Mouse (Mus musculus): ENCODE measurements at regions not wholly inside any gene's neighbourhood (a gene's known extent, or its start where the extent isn't known, plus 50 kb on each side); places are given as distances from the start of the nearest gene placed in this dataset.

DNA sequence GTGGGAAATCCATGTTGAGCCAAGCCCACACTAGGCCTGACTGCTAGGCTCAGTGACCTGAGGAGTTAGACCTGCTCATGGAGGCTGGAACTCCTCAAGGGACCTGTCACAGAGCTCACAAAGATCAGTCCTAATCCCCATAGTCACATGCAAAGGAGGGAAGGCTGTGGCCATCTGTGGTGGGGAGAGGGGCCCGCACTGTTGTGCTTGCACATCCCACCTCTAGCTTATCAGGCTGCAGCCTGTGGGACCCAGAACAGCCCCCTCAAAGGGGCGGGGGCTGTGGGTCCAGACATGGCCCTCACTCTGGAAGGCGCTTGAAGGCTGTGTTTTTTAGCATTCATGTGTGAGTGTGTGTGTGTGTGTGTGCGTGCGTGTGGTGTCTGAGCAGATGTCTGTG, 97.2 kb downstream of the Kif26a start:
- TF ChIP-seq CTCF (IDR thresholded peaks at IDR 0.05; ENCODE audit: extremely low read depth, insufficient read length, insufficient replicate concordance, low read depth, low read length) (no peak), POLR2A (IDR thresholded peaks at IDR 0.05; ENCODE audit: low read depth, low read length) (no peak)
